Mouse (Mus musculus) thymus, adult 18-20 months (tissue): ENCODE measurements around the gene Polr3c.
"Not testable (repeated sequence)": the region's sequence is repeated elsewhere in the genome, so short reads cannot be mapped to it uniquely, and the experiment has no call there.

Experiments
- DNase-seq, 2 experiments: peaks; one replicate each; pipeline ENCODE4 v3.0.0; 2022; ENCODE audit warnings: mixed read lengths in 2 of 2

The Polr3c gene

GRCm38 (mm10) chr3:96675171-96675570, 52.3 kb downstream of the Polr3c start:
- no peak for DNase-seq

GRCm38 (mm10) chr3:96674442-96674841, 53.0 kb downstream of the Polr3c start:
- no peak for DNase-seq

DNA sequence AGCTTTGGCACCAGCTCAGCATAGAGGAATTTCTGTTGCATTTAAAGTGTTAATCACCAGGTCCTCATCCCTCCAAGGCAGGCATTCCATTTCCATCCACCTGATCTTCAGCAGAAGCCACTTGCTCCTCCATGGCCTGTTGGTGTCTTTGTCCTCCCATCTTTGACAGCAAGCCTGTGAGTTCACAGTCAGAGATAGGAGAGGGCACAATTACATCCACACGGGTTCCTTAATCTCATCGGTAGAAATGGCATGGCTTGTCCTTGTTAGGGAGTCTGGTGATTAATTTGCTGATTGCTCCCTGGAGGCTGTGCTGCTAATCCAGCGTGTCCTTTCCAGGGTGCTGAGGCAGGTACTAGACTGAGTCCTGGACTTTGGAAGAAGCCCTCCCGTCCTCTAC, 53.9 kb downstream of the Polr3c start:
- DNase-seq, result no peak

- no peak for DNase-seq
These were observed 55.9 kb downstream of the Polr3c start for GRCm38 (mm10) chr3:96671519-96671918.

GRCm38 (mm10) chr3:96669727-96670468, 57.5 kb downstream of the Polr3c start, which contains the start of gene Ankrd35:
Ankrd35 (plus strand) TSS chr3:96670131.
- DNase-seq, result peak; percentile 66 to 76

- no peak for DNase-seq
These were observed 58.9 kb downstream of the Polr3c start for GRCm38 (mm10) chr3:96668424-96669067.

GRCm38 (mm10) chr3:96667316-96667715, 60.1 kb downstream of the Polr3c start:
- DNase-seq, result no peak

DNA sequence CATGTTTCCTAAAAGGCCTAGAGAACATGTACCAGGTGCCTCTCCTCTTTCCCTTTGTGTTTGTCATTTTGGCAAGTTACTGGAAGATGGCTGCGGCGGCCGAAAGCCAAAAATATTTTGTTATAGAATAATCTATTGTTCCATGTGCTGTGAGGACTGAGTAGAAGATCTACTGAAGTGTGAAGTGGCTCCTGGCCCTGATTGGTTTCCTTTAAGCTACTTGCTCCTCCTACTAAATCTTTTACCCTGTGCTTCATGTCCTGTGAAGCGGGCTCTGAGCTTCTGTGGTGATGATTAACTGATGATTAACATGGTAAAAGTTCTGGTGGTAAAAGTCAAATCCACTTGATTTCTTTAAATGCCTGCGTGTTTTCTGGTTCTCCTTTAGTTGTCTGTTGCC, 60.5 kb downstream of the Polr3c start:
- no peak for DNase-seq

GRCm38 (mm10) chr3:96665732-96666363, 61.6 kb downstream of the Polr3c start:
- DNase-seq, result not testable (repeated sequence)

- DNase-seq, result peak; percentile 24 to 43
These were observed 63.8 kb downstream of the Polr3c start for GRCm38 (mm10) chr3:96663432-96664239.

DNA sequence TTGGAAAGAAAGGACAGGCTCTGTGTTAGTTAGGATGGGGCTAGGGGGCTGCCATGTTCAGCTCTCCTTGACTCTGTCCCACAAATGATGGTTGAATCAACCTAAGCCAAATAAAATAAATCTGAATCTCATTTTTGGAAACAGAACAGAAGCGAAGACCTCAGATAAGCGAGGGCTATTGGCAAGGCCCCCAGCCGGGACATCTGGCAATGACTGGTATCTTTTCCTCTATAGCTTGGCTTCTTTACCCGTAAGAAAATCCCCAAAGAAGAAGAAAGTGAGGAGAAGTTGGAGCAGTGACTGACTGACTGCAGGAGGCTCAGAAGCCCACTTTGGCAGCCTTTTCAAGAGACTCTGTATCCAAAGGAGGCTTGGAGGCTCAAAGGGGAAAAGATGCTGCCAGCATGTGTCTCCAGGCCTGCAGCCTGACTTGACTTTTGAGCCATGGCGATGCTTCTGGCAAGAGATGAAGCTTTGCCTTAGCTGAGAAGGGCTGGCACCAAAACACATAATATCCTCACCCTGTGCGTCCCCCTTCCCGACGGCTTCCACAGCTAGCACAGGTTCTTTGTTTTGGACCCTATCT, 64.6 kb downstream of the Polr3c start:
- no peak for DNase-seq
